Mouse (Mus musculus): Measurements from ENCODE around the gene Kirrel3.

Gene Kirrel3

GRCm38 (mm10) chr9:34485759-34486431 lies at the start of gene Kirrel3:
Gene Kirrel3, plus strand, starts transcription at chr9:34485894.
- peak; percentile 69 for DNase-seq (ENCODE audit: low read depth, low spot score)

GRCm38 (mm10) chr9:34440721-34441120 lies 45.0 kb upstream of the Kirrel3 start:
- DNase-seq (ENCODE audit: low read depth, low spot score): no peak

- DNase-seq (ENCODE audit: low read depth, low spot score): no peak
Measured at GRCm38 (mm10) chr9:34443950-34444349, 41.7 kb upstream of the Kirrel3 start.

GRCm38 (mm10) chr9:34446497-34447350 lies 39.0 kb upstream of the Kirrel3 start:
- no peak for DNase-seq (ENCODE audit: low read depth, low spot score)

- DNase-seq (ENCODE audit: low read depth, low spot score): no peak
Measured at GRCm38 (mm10) chr9:34447736-34448135, 38.0 kb upstream of the Kirrel3 start.

- no peak for DNase-seq (ENCODE audit: low read depth, low spot score)
Measured at GRCm38 (mm10) chr9:34448467-34448866, 37.2 kb upstream of the Kirrel3 start.

GRCm38 (mm10) chr9:34458189-34458588 lies 27.5 kb upstream of the Kirrel3 start:
- DNase-seq (ENCODE audit: low read depth, low spot score): no peak

GRCm38 (mm10) chr9:34459968-34460367 lies 25.7 kb upstream of the Kirrel3 start:
- no peak for DNase-seq (ENCODE audit: low read depth, low spot score)

- no peak for DNase-seq (ENCODE audit: low read depth, low spot score)
Measured at GRCm38 (mm10) chr9:34463666-34464065, 22.0 kb upstream of the Kirrel3 start.

- no peak for DNase-seq (ENCODE audit: low read depth, low spot score)
Measured at GRCm38 (mm10) chr9:34466058-34466457, 19.6 kb upstream of the Kirrel3 start.

- DNase-seq (ENCODE audit: low read depth, low spot score): no peak
Measured at GRCm38 (mm10) chr9:34469180-34469579, 16.5 kb upstream of the Kirrel3 start.

- no peak for DNase-seq (ENCODE audit: low read depth, low spot score)
Measured at GRCm38 (mm10) chr9:34476206-34476605, 9.5 kb upstream of the Kirrel3 start.

- DNase-seq (ENCODE audit: low read depth, low spot score): no peak
Measured at GRCm38 (mm10) chr9:34478494-34478893, 7.2 kb upstream of the Kirrel3 start.

- no peak for DNase-seq (ENCODE audit: low read depth, low spot score)
Measured at GRCm38 (mm10) chr9:34483236-34483635, 2.5 kb upstream of the Kirrel3 start.

- DNase-seq (ENCODE audit: low read depth, low spot score): no peak
Measured at GRCm38 (mm10) chr9:34484665-34485064, 1.0 kb upstream of the Kirrel3 start.

GRCm38 (mm10) chr9:34488267-34488666 lies 2.6 kb downstream of the Kirrel3 start:
- no peak for DNase-seq (ENCODE audit: low read depth, low spot score)

- DNase-seq (ENCODE audit: low read depth, low spot score): peak; percentile 53
Measured at GRCm38 (mm10) chr9:34488700-34489315, 3.1 kb downstream of the Kirrel3 start.

- no peak for DNase-seq (ENCODE audit: low read depth, low spot score)
Measured at GRCm38 (mm10) chr9:34489316-34489710, 3.6 kb downstream of the Kirrel3 start.

GRCm38 (mm10) chr9:34489760-34490159 lies 4.1 kb downstream of the Kirrel3 start:
- DNase-seq (ENCODE audit: low read depth, low spot score): no peak

GRCm38 (mm10) chr9:34492121-34492520 lies 6.4 kb downstream of the Kirrel3 start:
- no peak for DNase-seq (ENCODE audit: low read depth, low spot score)

GRCm38 (mm10) chr9:34493571-34493970 lies 7.9 kb downstream of the Kirrel3 start:
- DNase-seq (ENCODE audit: low read depth, low spot score): no peak

- DNase-seq (ENCODE audit: low read depth, low spot score): no peak
Measured at GRCm38 (mm10) chr9:34498126-34498525, 12.4 kb downstream of the Kirrel3 start.

All from forelimb bud, embryonic 11.5 days (tissue).